Mouse (Mus musculus) cortical plate, adult 2 months (tissue): ENCODE measurements at regions not wholly inside any gene's neighbourhood (a gene's known extent, or its start where the extent isn't known, plus 50 kb on each side); places are given as distances from the start of the nearest gene placed in this dataset.

ENCODE experiments used
- H3K27ac ChIP-seq: fragments of 200-500 bp; 2 replicates; pipeline ENCODE4 v1.5.1; 2012; ENCODE audit warnings: low read length, control low read depth, inconsistent platforms; ENCODE audit not compliant: insufficient read depth
- H3K4me1 ChIP-seq: fragments of 200-500 bp; 2 replicates; pipeline ENCODE4 v1.6.1; 2011; ENCODE audit warnings: low read length; ENCODE audit not compliant: control insufficient read depth, insufficient read depth
- H3K4me3 ChIP-seq: fragments of 200-500 bp; 2 replicates; pipeline ENCODE4 v1.5.1; 2011; ENCODE audit warnings: mild to moderate bottlenecking, low read length, control low read depth; ENCODE audit not compliant: insufficient read depth
- CTCF ChIP-seq: fragments of 200-500 bp; IDR thresholded peaks from 2 replicates; pipeline ENCODE4 v1.5.1; 2011; ENCODE audit warnings: mild to moderate bottlenecking, control low read depth, low read length; ENCODE audit not compliant: insufficient read depth; ENCODE audit errors: extremely low read depth
- POLR2A ChIP-seq: fragments of 200-500 bp; IDR thresholded peaks from 2 replicates; pipeline ENCODE4 v1.6.1; 2011; ENCODE audit warnings: mild to moderate bottlenecking, low read length, control low read depth; ENCODE audit not compliant: insufficient read depth; ENCODE audit errors: extremely low read depth

GRCm38 (mm10) chr7:87186443-87187153 lies 59.3 kb upstream of the Nox4 start:
- no peak overlapping the region for H3K27ac ChIP-seq
- TF ChIP-seq POLR2A = no peak
- no peak for TF ChIP-seq CTCF
- no peaks in the 10 kb centered on the region for H3K4me1 ChIP-seq
- H3K4me3 ChIP-seq = no peak overlapping the region

GRCm38 (mm10) chr7:87195647-87196046 lies 50.2 kb upstream of the Nox4 start:
- no peak for TF ChIP-seq CTCF
- no peak for TF ChIP-seq POLR2A
- Histone ChIP-seq H3K27ac (no peak overlapping the region), H3K4me3 (no peak overlapping the region), H3K4me1 (no peaks in the 10 kb centered on the region)
